Mouse (Mus musculus) natural killer cell, adult 2 months (primary cell): ENCODE data around the gene Rps21.
"Not testable (repeated sequence)": the region's sequence is repeated elsewhere in the genome, so short reads cannot be mapped to it uniquely, and the experiment has no call there.

Experiments used
- DNase-seq, 2 experiments: peaks; one replicate each; pipeline ENCODE4 v3.0.0; 2022; ENCODE audit warnings: low spot score in 2 of 2

Gene Rps21

DNA sequence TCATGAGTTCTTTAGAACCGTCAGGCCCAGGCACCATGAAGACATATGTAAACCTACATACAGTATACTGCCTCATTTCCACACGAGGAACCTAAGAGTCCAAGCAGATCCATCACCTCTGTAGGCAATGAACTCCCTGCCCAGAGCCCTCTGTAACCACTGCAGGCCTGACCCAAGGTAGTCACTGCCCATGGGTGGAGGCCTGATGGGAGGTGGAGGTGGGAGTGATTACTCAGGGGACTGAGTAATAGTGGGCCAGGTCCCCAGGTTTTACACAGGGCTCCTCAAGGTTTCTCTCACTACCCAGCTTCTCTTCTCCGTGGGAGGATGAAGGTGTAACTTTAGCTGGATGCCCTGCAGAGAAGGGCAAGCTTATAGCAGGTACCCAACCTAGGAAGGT is 28.0 kb upstream of the Rps21 start:
- DNase-seq, result no peak

DNA sequence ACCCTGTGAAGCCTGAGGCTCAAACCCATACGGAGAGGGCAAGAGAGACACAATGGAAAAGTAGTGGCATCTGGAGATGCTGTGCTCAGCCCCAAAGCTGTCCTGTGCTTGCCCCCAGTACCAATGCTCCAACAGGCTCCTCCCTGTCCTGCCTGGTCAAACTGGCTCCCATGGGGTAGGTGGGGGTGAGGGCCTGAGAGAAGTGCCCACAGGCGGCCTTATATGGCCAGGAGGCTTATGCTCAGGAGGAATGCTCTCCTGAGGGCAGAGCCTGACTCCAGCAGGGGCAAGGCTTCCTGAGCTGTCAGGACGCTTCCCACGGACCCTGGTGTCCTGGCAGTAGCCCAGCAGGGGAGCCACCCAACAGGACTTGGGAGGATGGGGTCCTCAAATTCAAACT is 26.7 kb upstream of the Rps21 start:
- no peak for DNase-seq

DNA sequence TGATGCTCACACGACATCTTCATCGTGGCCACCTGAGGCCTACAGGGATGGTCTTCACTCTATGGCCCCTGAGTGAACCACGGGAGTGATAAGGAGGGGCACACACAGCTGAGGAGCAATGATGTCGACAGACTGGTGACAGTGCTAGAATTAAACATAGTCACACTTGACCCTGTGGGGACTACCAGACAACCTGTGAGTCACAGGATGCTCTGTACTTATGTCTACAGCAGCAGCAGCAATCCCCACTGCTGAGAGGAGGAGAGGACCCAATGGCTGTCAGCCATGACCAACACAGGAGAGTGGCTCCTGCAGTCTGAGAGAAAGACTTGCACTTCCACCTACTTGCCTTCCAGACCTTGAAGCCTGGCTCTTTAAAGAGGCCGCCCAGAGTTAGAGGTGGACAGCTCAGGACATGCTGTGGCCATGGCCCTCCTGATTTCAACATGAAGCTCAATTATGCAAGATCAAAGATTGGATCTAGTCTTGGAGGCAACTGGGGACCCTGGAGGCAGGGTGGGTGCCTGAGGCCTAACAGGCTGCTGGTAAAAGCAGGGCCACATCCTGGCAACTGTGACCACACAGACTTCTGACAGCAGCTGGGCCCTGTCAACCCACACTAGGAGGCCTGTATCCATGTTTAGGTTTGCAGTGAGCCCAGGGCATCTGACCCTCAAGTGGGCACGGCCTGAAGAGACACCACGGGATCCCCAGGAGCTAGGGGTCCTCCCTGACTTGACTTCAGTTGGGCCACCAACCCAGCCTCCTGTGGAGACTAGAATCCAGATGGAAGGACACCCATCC is 23.9 kb upstream of the Rps21 start:
- DNase-seq, result no peak

DNA sequence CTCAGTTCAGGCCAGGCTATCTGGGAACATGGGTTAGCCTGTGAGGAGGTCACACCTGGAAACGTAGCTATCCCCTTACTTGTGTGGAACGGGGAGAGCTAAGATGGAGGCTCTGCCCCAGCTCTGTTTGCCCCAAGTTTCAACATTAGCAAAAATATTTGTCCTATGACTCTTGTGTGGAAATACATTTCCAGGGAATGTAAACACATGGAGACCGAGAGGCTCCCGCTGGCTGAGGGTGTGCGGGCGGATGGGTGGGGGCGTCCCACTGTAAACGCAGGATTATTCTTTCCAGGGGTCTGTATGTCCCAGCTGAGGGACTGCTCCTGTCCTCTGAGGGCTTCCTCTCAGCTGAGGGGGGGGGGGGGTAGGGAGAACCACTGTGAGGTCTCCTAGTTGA is 22.8 kb upstream of the Rps21 start:
- no peak for DNase-seq

DNA sequence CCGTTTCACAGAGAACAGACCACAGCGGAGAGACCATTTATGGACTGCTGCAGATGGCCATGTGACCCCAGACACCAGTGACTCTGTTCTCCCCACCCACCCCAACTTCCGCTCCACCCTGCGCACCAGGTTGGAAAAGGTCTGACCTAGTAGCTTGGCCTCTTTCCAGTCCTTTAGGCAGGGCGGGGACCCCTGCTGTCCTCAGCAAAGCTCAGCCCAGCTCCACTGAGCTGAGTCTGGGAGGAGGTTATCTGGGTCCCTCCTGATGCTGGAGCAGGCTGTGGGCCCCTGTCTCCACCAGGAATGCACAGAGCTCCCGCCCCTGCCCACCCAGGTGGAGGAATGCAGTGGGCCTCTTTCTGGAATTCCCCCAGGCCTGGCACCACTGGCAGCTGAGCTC is 22.2 kb upstream of the Rps21 start:
- no peak for DNase-seq

DNA sequence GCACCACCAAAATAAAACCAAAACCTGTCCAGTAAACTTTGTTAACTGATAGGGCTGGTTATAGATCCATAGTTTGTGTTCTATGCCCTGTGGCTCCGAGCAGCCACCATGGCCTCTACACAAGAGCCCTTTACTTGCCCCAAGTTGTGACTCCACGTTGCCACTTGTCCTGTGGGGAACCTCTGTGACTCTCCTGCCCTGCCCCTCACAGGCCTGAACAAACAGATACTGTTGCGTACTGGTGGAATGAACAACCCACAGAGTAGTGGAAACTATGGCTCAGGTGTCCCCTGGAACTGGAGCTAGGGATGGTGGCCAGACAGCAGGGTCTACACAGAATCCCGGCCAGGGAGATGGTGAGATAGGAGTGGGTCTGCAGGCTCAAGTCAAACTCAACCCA is 21.4 kb upstream of the Rps21 start:
- no peak for DNase-seq

DNA sequence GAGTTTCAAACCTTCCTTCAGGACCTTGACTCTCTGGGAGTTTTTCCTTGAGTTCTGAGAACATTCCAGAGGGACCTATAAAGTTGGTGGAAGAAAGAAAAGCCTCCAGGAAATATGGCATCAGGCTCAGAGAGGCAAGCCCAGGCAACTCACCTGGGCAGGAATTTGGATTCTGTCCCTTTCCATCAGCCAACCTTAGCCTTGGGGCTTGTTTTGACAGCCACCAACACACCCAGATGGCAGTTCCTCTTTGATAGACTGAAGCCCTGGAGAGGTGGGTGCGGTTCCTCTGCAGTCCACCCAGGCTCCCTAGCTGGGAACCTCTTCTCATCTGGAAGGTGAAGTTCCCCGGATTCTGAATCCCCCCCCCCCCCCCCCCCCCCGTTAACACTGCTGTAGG is 20.7 kb upstream of the Rps21 start:
- DNase-seq, result no peak

DNA sequence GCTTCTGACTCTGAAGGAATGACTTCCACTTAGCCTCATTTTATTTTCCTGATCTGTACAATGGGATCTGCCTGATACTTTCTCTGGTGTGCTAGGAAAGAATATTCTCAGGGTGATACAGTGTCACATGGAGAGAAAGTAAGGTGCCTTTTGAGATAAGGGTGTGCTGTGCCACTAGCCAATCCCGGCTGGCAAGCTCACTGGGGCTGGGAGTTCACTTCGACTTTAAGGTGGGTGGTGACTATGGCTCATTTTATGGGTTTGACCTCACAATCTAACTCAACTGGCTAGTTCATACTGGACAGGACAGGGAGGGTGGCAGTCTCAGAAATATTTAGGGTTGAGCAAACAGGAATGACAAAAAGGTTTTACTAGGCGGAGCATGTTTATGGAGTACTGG is 20.2 kb upstream of the Rps21 start:
- DNase-seq, result no peak

DNA sequence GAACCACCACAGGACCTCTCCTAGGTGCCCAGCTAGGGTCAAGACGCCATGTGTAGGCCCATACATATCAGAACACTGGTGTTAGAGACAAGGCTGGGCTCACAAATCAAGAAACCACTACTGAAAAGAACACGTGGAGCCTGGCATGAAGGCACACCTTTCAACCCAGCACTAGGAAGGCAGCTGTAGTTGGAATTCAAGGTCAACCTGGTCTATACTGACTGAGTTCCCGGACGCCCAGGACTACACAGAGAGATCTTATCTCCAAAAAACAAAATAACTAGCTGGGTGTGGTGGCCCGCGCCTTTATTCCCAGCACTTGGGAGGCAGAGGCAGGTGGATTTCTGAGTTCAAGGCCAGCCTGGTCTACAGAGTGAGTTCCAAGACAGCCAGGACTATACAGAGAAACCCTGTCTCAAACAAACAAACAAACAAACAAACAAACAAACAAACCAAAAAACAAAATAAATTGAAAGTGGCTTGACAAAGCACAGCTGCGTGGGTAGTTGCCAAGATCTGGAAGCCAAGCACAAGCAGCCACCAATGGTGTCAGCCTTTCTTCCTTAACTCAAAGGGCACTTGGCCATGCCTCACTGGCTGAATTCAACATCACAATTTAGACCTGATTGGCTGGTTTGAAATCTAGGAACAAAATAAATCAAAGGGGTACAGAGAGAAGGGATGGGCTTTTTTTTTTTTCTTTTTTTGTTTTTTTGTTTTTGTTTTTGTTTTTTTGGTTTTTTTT is 19.4 kb upstream of the Rps21 start:
- no peak for DNase-seq

DNA sequence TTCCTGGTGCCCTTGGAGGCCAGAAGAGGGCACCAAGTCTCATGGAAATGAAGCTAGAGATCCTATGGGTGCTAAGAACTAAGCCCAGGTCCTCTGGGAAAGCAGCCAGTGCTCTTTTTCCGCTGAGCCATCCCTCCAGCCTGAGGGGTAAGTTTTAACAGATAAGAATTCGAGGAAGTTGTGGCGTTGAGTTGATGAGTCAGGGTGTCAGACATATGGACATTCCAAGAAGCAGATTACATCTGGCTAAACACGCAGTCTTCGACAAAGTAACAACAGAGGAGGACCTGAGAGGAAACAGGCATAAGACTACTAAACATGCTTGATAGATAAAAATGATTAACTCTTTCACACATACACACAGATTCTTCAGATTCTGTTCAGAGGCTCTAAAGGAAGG is 18.6 kb upstream of the Rps21 start:
- no peak for DNase-seq

DNA sequence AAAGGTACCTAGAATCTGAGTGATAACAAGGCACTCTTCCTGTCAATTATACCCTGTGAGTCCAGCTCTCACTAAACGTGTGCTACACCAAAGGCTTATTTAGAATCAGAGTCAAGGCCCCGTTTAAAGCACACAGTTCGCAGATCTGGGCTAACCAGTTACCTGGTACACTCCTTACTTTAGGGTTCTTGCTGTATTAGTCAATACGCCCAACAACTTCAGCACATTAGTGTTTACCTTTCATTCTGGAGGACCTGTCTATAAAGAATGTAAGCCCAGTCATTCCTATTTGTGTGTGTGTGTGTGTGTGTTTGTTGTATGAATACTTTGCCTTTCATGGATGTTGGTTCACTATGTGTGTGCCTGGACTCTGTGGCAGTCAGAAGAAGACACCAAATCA is 14.1 kb upstream of the Rps21 start:
- no peak for DNase-seq

DNA sequence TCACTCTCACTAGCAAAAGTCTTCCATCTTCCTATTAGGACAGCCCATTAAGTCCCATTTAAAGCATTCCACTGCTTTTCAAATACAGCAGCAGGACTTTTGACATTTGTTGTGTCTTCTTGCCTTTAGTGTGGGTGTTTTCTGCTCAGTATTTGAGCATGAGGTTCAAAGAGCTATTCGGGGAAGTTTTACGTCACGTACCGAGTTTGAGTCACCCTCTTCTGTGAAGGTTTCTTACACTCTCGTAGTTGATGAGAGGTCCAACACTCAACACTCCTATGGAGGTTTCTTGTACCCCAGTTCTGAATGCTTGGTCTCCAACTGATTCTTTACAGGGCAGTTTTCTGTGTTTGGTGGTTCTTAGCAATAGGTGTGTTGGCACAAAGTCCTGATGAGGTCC is 9.3 kb upstream of the Rps21 start:
- DNase-seq, result no peak

DNA sequence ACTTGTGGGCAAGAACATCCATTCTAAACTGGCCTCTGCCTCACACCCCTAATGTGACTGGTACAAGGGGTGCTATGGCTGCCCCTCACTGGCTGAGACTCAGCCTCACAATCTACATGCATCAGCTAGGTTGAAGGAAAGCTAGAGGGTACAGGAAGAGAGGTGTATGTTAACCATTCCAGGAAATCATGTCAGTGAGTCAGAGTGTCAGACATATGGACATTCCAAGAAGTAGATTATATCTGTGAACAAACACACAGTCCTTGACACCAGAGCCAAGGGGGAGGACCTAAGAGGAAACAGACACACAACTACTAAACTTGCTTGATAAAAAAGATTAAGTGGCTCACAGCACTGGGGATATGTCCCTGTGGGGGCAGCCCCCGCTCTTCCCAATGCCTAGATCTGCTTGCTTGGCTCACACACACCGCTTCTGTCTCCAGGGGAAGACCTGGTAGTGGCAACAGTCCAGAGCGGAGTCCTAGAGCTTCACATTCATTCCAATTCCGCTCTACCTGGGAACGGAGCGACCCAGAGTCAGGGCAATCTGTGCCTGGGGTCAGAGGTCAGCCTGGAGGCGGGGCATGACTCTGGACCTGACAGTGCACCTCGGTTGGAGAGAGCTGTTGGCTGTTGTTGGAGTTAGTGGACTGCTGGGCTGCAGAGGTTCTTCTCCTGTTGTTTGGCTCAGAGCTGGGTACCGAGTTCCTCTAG is 8.1 kb upstream of the Rps21 start:
- DNase-seq, result no peak

DNA sequence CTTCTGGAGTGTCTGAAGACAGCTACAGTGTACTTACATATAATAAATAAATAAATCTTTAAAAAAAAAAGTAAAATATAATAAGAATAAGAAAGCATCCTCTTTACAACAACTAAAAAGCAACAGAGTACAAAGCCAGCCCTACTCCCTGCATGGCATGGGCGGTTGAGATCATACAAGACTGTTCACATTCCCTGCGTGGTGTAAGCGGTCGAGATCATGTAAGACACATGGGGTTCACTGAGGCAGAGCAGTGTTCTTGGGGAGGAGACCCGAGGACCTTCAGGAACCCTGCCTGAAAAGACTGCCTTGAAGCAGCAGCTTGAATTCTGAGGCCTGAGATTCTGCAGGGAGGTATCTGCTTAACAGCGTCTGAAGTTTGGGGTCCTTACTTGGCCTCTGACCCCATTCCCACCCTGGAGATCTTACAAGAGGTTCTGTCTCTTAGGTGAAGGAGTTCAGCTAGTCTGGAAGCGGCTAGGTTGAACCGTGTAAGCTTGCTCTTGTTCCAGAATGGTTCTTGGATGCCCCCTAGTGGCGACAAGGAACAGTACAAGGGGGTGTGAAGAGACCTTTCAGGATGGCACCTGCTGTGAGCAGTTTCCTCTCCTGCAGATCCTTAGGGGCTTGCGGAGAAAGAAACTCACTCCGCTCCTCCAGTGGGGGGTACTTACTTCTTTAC is 6.1 kb upstream of the Rps21 start:
- peak; percentile 58 to 76 for DNase-seq

DNA sequence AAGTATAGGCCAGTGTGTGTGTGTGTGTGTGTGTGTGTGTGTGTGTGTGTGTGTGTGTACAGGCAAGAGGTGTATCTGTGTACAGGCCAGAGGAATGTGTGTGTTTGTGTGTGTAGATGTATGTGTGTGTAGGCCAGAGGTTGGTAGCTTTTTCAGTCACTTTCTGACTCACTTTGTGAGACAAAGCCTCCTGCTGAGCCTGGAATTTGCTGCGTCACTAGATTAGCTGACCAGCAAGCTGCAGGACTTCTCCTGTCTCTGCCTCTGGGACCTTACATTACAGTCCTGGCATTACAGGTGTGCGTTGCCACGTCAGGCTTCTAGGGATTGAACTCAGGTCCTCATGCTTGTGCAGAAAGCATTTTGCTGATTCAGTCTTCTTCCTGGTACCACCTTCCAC is 5.3 kb upstream of the Rps21 start:
- DNase-seq, result no peak

DNA sequence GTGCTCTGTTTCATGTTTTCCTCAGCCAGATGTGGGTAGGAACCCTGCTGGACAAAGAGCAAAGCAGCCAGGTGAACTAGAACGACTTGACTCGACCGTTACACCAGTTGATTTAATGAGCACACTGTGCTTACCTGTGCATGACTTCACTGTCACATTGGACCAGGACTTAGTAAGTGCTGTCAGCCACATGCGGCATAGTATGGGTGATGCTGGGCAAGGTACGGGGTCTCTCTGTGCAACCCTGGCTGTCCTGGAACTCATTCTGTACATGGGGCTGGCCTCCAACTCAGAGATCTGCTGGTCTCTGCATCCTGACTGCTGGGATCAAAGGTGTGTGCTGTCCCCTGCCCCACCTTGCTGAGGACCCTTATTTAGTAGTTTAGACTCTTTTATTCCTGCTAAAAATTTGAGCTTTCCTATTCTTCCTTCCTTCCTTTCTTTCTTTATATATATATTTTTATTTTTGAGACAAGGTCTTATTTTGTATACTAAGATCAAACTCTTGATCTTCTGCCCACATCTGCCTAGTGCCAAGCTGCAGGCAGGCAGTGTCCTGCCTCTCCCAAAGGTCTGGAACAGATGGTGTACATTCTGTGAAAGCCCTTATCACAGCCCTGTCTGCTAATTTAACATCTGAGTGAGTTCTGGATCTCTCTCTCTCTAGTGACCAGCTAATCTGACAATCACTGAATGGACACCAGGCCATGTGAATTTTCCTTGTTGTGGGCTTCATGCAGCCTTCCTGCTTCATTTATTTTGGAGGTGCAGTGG is 2.6 kb upstream of the Rps21 start:
- no peak for DNase-seq

DNA sequence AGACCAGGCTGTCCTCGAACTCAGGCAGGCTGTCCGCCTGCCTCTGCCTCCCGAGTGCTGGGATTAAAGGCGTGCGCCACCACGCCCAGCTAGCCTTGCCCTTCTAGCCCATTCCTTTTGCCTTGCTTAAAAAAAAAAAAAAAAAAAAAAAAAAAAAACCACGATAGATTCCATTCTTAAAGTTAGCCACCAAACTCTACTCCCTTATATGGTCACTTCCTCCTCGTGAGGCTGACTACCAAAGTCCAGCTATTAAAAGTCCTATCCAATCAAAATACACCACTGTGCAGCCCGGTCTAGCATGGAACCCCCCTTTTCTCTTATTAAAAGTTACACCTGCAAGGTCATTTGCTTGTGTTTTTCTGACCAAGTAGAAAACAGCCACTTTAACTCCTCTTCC is 1.5 kb upstream of the Rps21 start:
- no peak for DNase-seq

DNA sequence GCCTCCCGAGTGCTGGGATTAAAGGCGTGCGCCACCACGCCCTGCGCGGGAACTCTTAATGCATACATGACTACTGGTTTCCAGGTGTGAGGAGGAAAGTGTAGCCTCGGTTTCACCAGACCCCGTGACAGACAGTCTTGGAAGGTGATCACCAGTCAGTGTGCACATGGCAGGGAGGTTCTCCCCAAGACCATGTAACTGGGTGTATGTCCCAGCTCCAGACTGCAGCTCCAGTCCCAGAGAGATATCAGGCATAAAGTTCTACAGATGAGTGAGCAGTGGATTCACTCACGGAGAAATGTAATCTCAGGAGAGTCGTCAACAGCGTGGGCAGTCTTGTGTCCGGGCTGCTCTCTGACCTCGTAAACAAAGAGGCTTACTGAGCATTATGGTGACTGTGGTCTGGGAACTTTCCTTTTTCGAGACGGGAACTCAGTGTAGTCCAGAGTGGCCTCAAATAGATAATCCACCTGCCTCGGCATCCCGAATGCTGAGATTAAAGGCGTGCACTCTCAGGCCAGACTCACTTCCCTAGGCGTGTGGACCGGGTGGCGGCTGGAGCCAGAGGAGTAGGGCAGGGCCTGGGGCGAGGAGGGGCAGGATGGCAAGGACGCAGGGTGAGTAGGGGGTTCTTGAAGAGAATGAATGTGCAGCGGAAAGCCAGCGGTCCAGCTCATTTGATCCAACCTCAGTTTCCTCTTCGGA is 729 bp upstream of the Rps21 start:
- no peak for DNase-seq

DNA sequence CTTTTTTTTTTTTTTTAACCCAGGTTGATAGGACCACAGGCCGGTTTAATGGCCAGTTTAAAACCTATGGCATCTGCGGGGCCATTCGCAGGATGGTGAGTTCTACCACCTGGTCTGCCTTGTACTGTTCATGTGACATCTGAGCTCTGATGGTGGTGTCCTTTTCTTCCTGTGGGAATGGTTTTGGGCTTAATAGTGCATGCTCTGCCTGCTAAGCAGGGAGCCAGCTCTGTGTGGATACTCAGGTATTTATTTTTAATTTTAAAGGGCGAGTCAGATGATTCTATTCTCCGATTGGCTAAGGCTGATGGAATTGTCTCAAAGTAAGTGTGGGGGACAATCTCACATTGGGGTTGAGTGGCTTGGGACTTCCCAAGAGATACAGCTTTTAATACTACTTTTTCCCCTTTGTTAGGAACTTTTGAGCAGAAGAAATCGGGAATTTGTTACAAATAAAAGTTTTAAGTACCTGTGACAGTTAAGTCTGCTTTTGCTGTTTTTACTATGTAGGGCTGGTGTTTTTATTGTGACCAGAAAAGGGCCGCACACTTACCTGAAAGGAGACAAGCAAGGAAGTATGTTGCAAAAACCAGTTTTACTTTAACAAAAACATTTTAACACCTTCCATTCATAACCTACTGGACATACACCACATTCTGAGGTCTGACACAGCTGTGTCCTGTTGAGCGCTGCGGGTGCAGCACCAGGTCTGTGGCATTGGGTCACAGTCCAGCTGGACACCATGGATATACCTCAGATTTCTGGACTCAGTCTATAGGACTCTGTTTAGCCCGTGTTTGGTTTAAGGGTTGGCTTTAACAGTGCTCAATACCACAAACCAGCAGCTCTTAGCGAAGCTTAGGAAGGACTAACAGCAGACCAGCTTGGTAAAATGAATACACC is 1.0 kb downstream of the Rps21 start:
- DNase-seq, result no peak

DNA sequence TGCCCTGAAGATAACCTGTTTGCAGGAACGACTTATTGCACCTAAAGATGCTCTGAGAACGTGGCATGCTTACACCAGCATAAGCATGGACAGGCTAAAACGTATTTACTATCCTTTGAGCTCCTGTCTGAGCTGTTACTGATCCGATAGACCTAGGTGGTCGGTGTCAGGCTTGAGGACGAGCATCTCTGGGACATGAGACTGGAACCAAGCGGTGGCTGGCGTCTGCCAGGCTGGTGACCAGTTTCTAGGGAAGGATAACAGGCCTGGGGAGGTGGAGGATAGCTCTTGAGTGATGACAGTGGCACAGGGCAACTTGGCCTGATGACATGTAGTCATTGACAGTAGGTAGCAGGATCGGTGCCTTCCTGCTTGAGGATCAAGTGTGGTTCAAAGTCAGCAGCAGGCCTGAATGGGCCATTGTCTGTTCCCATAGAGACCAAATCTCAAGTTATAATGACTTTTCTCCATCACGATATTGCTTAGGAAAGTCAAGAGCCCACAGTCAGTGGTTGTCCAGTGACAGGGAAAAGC is 1.8 kb downstream of the Rps21 start:
- not testable (repeated sequence) for DNase-seq
